Mouse (Mus musculus) embryonic facial prominence, embryonic 15.5 days (tissue): ENCODE measurements around the gene Mepe. TPM values are rescaled to one million over a fixed set of nuclear protein-coding genes. Genes with fewer than 3 reads are reported as not detected.

Source experiments
- ATAC-seq: fragments of 200-750 bp; cut with Nextera tagmentation; 2 replicates; pipeline ENCODE4 v1.8.0; 2017; ENCODE audit warnings: low read depth, moderate TSS enrichment; ENCODE audit not compliant: insufficient number of reproducible peaks, low FRiP score, low TSS enrichment
- H3K27ac ChIP-seq: fragments of 300-500 bp; sonication (generic); replicated peaks from 2 replicates; pipeline ENCODE4 v1.5.1; 2015; ENCODE audit warnings: mild to moderate bottlenecking, inconsistent platforms
- H3K27me3 ChIP-seq: fragments of 300-500 bp; sonication (generic); 2 replicates; pipeline ENCODE4 v1.6.1; 2015; ENCODE audit warnings: inconsistent platforms
- H3K36me3 ChIP-seq: fragments of 300-500 bp; sonication (generic); 2 replicates; pipeline ENCODE4 v1.6.1; 2015; ENCODE audit warnings: mild to moderate bottlenecking, inconsistent platforms
- H3K4me1 ChIP-seq: fragments of 300-500 bp; sonication (generic); 2 replicates; pipeline ENCODE4 v1.6.1; 2015; ENCODE audit warnings: inconsistent platforms
- H3K4me2 ChIP-seq: fragments of 300-500 bp; sonication (generic); replicated peaks from 2 replicates; pipeline ENCODE4 v1.6.1; 2015; ENCODE audit warnings: mild to moderate bottlenecking, inconsistent platforms
- H3K4me3 ChIP-seq: fragments of 300-500 bp; sonication (generic); replicated peaks from 2 replicates; pipeline ENCODE4 v1.5.1; 2015; ENCODE audit warnings: mild to moderate bottlenecking, inconsistent platforms
- H3K9ac ChIP-seq: fragments of 300-500 bp; sonication (generic); 2 replicates; pipeline ENCODE4 v1.6.1; 2015; ENCODE audit warnings: inconsistent platforms
- H3K9me3 ChIP-seq: fragments of 300-500 bp; sonication (generic); replicated peaks from 2 replicates; pipeline ENCODE4 v1.6.1; 2016; ENCODE audit warnings: inconsistent platforms
- WGBS: fragments of 180-500 bp; shearing (Covaris S2); methylation state at CpG from one replicate; pipeline ENCODE4 v1.1.7; 2015; 5-methylcytosine and 5-hydroxymethylcytosine counted together
- polyA plus RNA-seq: library from polyadenylated mRNA; unstranded; fragments of >200 nt; fragmentation: Nextera tagmentation; extraction: Ambion mirVana; gene quantifications from 2 replicates; pipeline ENCODE4 v1.2.1, GENCODE M21; 2015

The Mepe gene
- polyA plus RNA-seq, 1 experiment from 2014 or later = 0.53 TPM

GRCm38 (mm10) chr5:104351874-104352273 lies 26.7 kb downstream of the Mepe start:
- ATAC-seq = no peak
- 60% methylated on average over 5 of the region's 5 CpGs for WGBS
- Histone ChIP-seq H3K4me3 (no peak overlapping the region), H3K27me3 (no peaks in the 10 kb centered on the region), H3K27ac (no peak overlapping the region), H3K9ac (no peak overlapping the region), H3K4me2 (no peak overlapping the region), H3K4me1 (no peaks in the 10 kb centered on the region), H3K9me3 (no peaks in the 10 kb centered on the region), H3K36me3 (no peaks in the 10 kb centered on the region)

- H3K4me3 ChIP-seq = no peak overlapping the region
- H3K27ac ChIP-seq = no peak overlapping the region
- no peaks in the 10 kb centered on the region for H3K27me3 ChIP-seq
- H3K9me3 ChIP-seq = no peaks in the 10 kb centered on the region
- H3K4me1 ChIP-seq = no peaks in the 10 kb centered on the region
- no peak overlapping the region for H3K9ac ChIP-seq
- WGBS = 57% methylated on average over 5 of the region's 5 CpGs
- no peaks in the 10 kb centered on the region for H3K36me3 ChIP-seq
- ATAC-seq = no peak
- H3K4me2 ChIP-seq = no peak overlapping the region
Observed at GRCm38 (mm10) chr5:104357575-104357974, 32.4 kb downstream of the Mepe start.

- H3K27ac ChIP-seq = no peak overlapping the region
- H3K9ac ChIP-seq = no peak overlapping the region
- no peaks in the 10 kb centered on the region for H3K36me3 ChIP-seq
- no peaks in the 10 kb centered on the region for H3K4me1 ChIP-seq
- ATAC-seq = no peak
- no peak overlapping the region for H3K4me3 ChIP-seq
- no peaks in the 10 kb centered on the region for H3K9me3 ChIP-seq
- H3K27me3 ChIP-seq = no peaks in the 10 kb centered on the region
- 42% methylated on average over 7 of the region's 7 CpGs for WGBS
- no peak overlapping the region for H3K4me2 ChIP-seq
Observed at GRCm38 (mm10) chr5:104358592-104358991, 33.5 kb downstream of the Mepe start.

GRCm38 (mm10) chr5:104359257-104359656 lies 34.1 kb downstream of the Mepe start:
- no peaks in the 10 kb centered on the region for H3K4me1 ChIP-seq
- H3K9me3 ChIP-seq = no peaks in the 10 kb centered on the region
- 39% methylated on average over 6 of the region's 6 CpGs for WGBS
- H3K36me3 ChIP-seq = no peaks in the 10 kb centered on the region
- no peak overlapping the region for H3K9ac ChIP-seq
- no peaks in the 10 kb centered on the region for H3K27me3 ChIP-seq
- H3K4me2 ChIP-seq = no peak overlapping the region
- no peak overlapping the region for H3K4me3 ChIP-seq
- ATAC-seq = no peak
- H3K27ac ChIP-seq = no peak overlapping the region

GRCm38 (mm10) chr5:104370580-104370979 lies 45.5 kb downstream of the Mepe start:
- H3K36me3 ChIP-seq = no peaks in the 10 kb centered on the region
- WGBS = 53% methylated on average over 5 of the region's 5 CpGs
- no peak overlapping the region for H3K4me3 ChIP-seq
- no peaks in the 10 kb centered on the region for H3K27me3 ChIP-seq
- no peak for ATAC-seq
- H3K4me1 ChIP-seq = no peaks in the 10 kb centered on the region
- no peak overlapping the region; the same call in 1 of the 2 replicates for H3K27ac ChIP-seq
- no peaks in the 10 kb centered on the region for H3K9me3 ChIP-seq
- no peak overlapping the region for H3K9ac ChIP-seq
- no peak overlapping the region for H3K4me2 ChIP-seq

- H3K4me3 ChIP-seq = no peak overlapping the region
- no peak overlapping the region; the same call in 1 of the 2 replicates for H3K27ac ChIP-seq
- H3K4me2 ChIP-seq = no peak overlapping the region
- ATAC-seq = peak; percentile 60; the same call in 1 of the 2 replicates
- no peaks in the 10 kb centered on the region for H3K9me3 ChIP-seq
- H3K36me3 ChIP-seq = no peaks in the 10 kb centered on the region
- H3K27me3 ChIP-seq = no peaks in the 10 kb centered on the region
- H3K9ac ChIP-seq = no peak overlapping the region
- 85% methylated on average over 4 of the region's 4 CpGs for WGBS
- no peaks in the 10 kb centered on the region for H3K4me1 ChIP-seq
Observed at GRCm38 (mm10) chr5:104371284-104371683, 46.2 kb downstream of the Mepe start.

- Histone ChIP-seq H3K9ac (no peak overlapping the region), H3K4me1 (no peaks in the 10 kb centered on the region), H3K36me3 (no peaks in the 10 kb centered on the region), H3K9me3 (no peaks in the 10 kb centered on the region), H3K27ac (no peak overlapping the region), H3K27me3 (no peaks in the 10 kb centered on the region), H3K4me3 (no peak overlapping the region), H3K4me2 (no peak overlapping the region)
- ATAC-seq = no peak
- 82% methylated on average over 4 of the region's 4 CpGs for WGBS
Observed at GRCm38 (mm10) chr5:104373648-104374307, 48.6 kb downstream of the Mepe start.

- H3K4me1 ChIP-seq = no peaks in the 10 kb centered on the region
- no peaks in the 10 kb centered on the region for H3K27me3 ChIP-seq
- no peak overlapping the region for H3K9ac ChIP-seq
- ATAC-seq = no peak
- H3K27ac ChIP-seq = no peak overlapping the region
- H3K4me3 ChIP-seq = no peak overlapping the region
- no peaks in the 10 kb centered on the region for H3K9me3 ChIP-seq
- no peaks in the 10 kb centered on the region for H3K36me3 ChIP-seq
- no peak overlapping the region for H3K4me2 ChIP-seq
- 49% methylated on average over 6 of the region's 6 CpGs for WGBS
Observed at GRCm38 (mm10) chr5:104374308-104374660, 49.2 kb downstream of the Mepe start.

GRCm38 (mm10) chr5:104375132-104375531 lies 50.0 kb downstream of the Mepe start:
- H3K36me3 ChIP-seq = no peaks in the 10 kb centered on the region
- no peaks in the 10 kb centered on the region for H3K9me3 ChIP-seq
- H3K4me3 ChIP-seq = no peak overlapping the region
- no peaks in the 10 kb centered on the region for H3K4me1 ChIP-seq
- no peaks in the 10 kb centered on the region for H3K27me3 ChIP-seq
- ATAC-seq = peak; percentile 58; the same call in 1 of the 2 replicates
- 43% methylated on average over 2 of the region's 2 CpGs for WGBS
- no peak overlapping the region for H3K27ac ChIP-seq
- H3K9ac ChIP-seq = no peak overlapping the region
- H3K4me2 ChIP-seq = no peak overlapping the region

- Histone ChIP-seq H3K9me3 (no peaks in the 10 kb centered on the region), H3K36me3 (no peaks in the 10 kb centered on the region), H3K27me3 (no peaks in the 10 kb centered on the region), H3K9ac (no peak overlapping the region), H3K27ac (no peak overlapping the region), H3K4me3 (no peak overlapping the region), H3K4me2 (no peak overlapping the region), H3K4me1 (no peaks in the 10 kb centered on the region)
- WGBS = 87% methylated on average over 1 of the region's 1 CpGs
- ATAC-seq = no peak
Observed at GRCm38 (mm10) chr5:104376890-104377289, 51.8 kb downstream of the Mepe start.

GRCm38 (mm10) chr5:104380574-104380973 lies 55.4 kb downstream of the Mepe start:
- Histone ChIP-seq H3K36me3 (no peaks in the 10 kb centered on the region), H3K4me3 (no peak overlapping the region), H3K27me3 (no peaks in the 10 kb centered on the region), H3K9me3 (no peaks in the 10 kb centered on the region), H3K27ac (no peak overlapping the region), H3K4me1 (no peaks in the 10 kb centered on the region), H3K9ac (no peak overlapping the region), H3K4me2 (no peak overlapping the region)
- ATAC-seq = no peak
- WGBS = 80% methylated on average over 1 of the region's 1 CpGs

GRCm38 (mm10) chr5:104381671-104382070 lies 56.5 kb downstream of the Mepe start:
- Histone ChIP-seq H3K4me2 (no peak overlapping the region), H3K27ac (no peak overlapping the region), H3K27me3 (no peaks in the 10 kb centered on the region), H3K4me1 (no peaks in the 10 kb centered on the region), H3K4me3 (no peak overlapping the region), H3K36me3 (no peaks in the 10 kb centered on the region), H3K9me3 (no peaks in the 10 kb centered on the region), H3K9ac (no peak overlapping the region)
- ATAC-seq = no peak
- 57% methylated on average over 5 of the region's 7 CpGs for WGBS
